Mouse (Mus musculus) neural tube, embryonic 12.5 days (tissue): ENCODE measurements at regions not wholly inside any gene's neighbourhood (a gene's known extent, or its start where the extent isn't known, plus 50 kb on each side); places are given as distances from the start of the nearest gene placed in this dataset.
A peak's percentile ranks its signal among the peaks of the same experiment; 100 is the strongest.

ENCODE experiments used
- ATAC-seq: fragments of 200-750 bp; cut with Nextera tagmentation; 2 replicates; pipeline ENCODE4 v1.8.0; 2017; ENCODE audit warnings: low read depth, mild to moderate bottlenecking, moderate TSS enrichment, moderate library complexity; ENCODE audit not compliant: low FRiP score
- H3K27ac ChIP-seq: fragments of 300-500 bp; sonication (generic); 2 replicates; pipeline ENCODE4 v1.5.1; 2016
- H3K27me3 ChIP-seq: fragments of 300-500 bp; sonication (generic); replicated peaks from 2 replicates; pipeline ENCODE4 v1.6.1; 2016; ENCODE audit warnings: mild to moderate bottlenecking
- H3K36me3 ChIP-seq: fragments of 300-500 bp; sonication (generic); 2 replicates; pipeline ENCODE4 v1.6.1; 2016; ENCODE audit warnings: mild to moderate bottlenecking
- H3K4me1 ChIP-seq: fragments of 300-500 bp; sonication (generic); 2 replicates; pipeline ENCODE4 v1.6.1; 2016
- H3K4me2 ChIP-seq: fragments of 300-500 bp; sonication (generic); replicated peaks from 2 replicates; pipeline ENCODE4 v1.6.1; 2016; ENCODE audit warnings: mild to moderate bottlenecking
- H3K4me3 ChIP-seq: fragments of 300-500 bp; sonication (generic); 2 replicates; pipeline ENCODE4 v1.5.1; 2016
- H3K9ac ChIP-seq: fragments of 300-500 bp; sonication (generic); 2 replicates; pipeline ENCODE4 v1.6.1; 2016; ENCODE audit warnings: mild to moderate bottlenecking
- H3K9me3 ChIP-seq: fragments of 300-500 bp; sonication (generic); 2 replicates; pipeline ENCODE4 v1.6.1; 2016; ENCODE audit warnings: mild to moderate bottlenecking
- WGBS: fragments of 180-500 bp; shearing (Covaris S2); methylation state at CpG from one replicate; pipeline ENCODE4 v1.1.7; 2016; 5-methylcytosine and 5-hydroxymethylcytosine counted together

DNA sequence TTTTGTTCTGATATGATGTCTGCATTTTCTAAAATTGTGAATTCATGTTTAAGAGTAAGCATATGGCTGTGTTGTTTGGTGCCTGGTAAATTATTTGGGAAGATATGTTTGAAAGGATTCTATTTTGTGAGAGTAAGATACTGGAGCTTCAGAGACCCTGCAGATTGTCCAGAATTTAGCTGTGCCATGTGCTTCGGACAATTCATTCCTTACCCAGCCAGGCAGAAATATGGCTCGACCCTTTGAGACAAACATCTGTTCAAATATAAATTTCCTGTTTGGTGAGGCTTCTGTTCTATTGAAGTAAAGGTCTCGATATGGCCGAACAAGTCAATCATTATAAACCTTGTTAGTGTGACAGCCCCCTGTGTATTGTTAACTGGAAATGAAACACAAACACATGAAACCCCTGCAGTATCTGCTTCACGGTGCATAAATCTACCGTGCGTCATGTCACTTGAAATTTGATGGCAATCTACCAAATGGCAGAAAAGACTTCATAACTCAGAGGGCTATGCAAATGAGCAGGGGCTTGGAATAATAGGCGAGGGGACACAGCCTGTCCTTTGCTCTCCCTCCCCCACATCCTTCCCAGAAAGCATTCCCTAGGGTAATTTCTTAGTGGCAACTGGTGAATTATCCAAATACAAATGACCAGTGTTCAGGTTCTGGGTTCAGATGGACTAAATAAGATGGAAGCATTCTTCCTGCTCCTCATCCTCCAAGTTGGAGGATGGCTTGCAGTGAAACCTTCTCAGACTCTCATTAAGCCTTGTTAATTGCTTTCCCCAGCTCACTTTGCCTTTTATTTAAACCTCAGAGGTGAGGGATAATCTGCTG lies 61.8 kb downstream of the Adcyap1 start:
- Histone ChIP-seq H3K4me2 (0 out of 2 replicates have a peak overlapping the region, but pooled peaks have one; percentile 2), H3K27ac (no peak overlapping the region)
- WGBS, result 8% methylated on average over 8 of the region's 8 CpGs

DNA sequence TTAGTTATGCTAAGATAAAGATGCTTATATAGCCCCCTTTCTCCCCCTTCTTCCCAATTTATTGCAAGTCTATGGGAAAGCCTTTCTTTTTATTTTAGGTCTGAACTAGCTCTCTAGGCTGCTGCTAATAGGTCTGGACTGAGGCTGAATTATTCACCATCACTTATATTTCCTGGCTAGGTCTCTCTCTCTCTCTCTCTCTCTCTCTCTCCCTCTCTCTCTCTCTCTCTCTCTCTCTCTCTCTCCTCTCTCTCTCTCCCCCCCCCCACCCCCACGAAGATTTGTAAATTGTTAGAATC lies 62.3 kb downstream of the Adcyap1 start:
- no peak overlapping the region for H3K9ac ChIP-seq
- no peak overlapping the region for H3K4me2 ChIP-seq
- H3K4me3 ChIP-seq, result no peak overlapping the region
- peak; percentile 31; the same call in 1 of the 2 replicates for ATAC-seq
- H3K27me3 ChIP-seq, result no peaks in the 10 kb centered on the region
- WGBS, result 79% methylated on average over 1 of the region's 1 CpGs
- peaks cover 6% of the 10 kb centered on the region; the same call in 1 of the 2 replicates for H3K4me1 ChIP-seq
- H3K27ac ChIP-seq, result no peak overlapping the region
- no peaks in the 10 kb centered on the region for H3K9me3 ChIP-seq
- H3K36me3 ChIP-seq, result no peaks in the 10 kb centered on the region

More for the DNA sequence above, 61.8 kb downstream of the Adcyap1 start:
- H3K27me3 ChIP-seq, result no peaks in the 10 kb centered on the region
- H3K9me3 ChIP-seq, result no peaks in the 10 kb centered on the region
- H3K4me3 ChIP-seq, result no peak overlapping the region
- peaks cover 6% of the 10 kb centered on the region; the same call in 1 of the 2 replicates for H3K4me1 ChIP-seq
- H3K36me3 ChIP-seq, result no peaks in the 10 kb centered on the region
- H3K9ac ChIP-seq, result no peak overlapping the region
- peak; percentile 88 for ATAC-seq

- no peaks in the 10 kb centered on the region for H3K27me3 ChIP-seq
- no peak overlapping the region for H3K9ac ChIP-seq
- no peak overlapping the region for H3K4me2 ChIP-seq
- WGBS, result 10% methylated on average over 1 of the region's 1 CpGs
- ATAC-seq, result no peak
- H3K27ac ChIP-seq, result no peak overlapping the region
- H3K4me3 ChIP-seq, result no peak overlapping the region
- H3K36me3 ChIP-seq, result no peaks in the 10 kb centered on the region
- no peaks in the 10 kb centered on the region for H3K4me1 ChIP-seq
- no peaks in the 10 kb centered on the region for H3K9me3 ChIP-seq
Observed at GRCm38 (mm10) chr17:93306121-93306520, 107.3 kb downstream of the Adcyap1 start.

DNA sequence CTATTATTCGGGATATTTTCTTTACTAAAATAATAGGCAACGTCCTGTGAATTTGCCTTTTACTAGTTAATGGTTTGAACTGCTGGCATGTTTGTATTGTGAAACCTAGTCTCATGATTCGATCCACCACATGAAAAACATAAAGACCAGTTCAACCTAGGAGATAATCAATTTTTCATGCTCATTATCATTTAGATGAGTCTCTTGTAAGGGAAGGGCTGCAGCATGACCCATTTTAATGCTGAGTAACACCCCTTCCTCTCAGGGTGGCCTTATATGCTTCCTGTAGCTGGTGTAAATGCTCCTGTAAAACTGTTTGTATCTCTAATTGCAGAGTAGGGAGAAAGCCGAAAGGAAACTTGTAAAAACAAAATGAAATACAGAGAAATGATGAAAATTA lies 113.3 kb downstream of the Adcyap1 start:
- Histone ChIP-seq H3K4me2 (no peak overlapping the region), H3K9me3 (no peaks in the 10 kb centered on the region), H3K4me3 (no peak overlapping the region), H3K27me3 (no peaks in the 10 kb centered on the region; the same call in 1 of the 2 replicates), H3K4me1 (peaks cover 5% of the 10 kb centered on the region; the same call in 1 of the 2 replicates), H3K9ac (no peak overlapping the region), H3K27ac (no peak overlapping the region), H3K36me3 (no peaks in the 10 kb centered on the region)
- ATAC-seq, result peak; percentile 83
- WGBS, result 18% methylated on average over 4 of the region's 4 CpGs

- no peak overlapping the region for H3K27ac ChIP-seq
- H3K27me3 ChIP-seq, result no peaks in the 10 kb centered on the region; the same call in 1 of the 2 replicates
- no peaks in the 10 kb centered on the region for H3K36me3 ChIP-seq
- WGBS, result 41% methylated on average over 3 of the region's 3 CpGs
- H3K4me1 ChIP-seq, result peaks cover 5% of the 10 kb centered on the region; the same call in 1 of the 2 replicates
- ATAC-seq, result peak; percentile 77
- no peaks in the 10 kb centered on the region for H3K9me3 ChIP-seq
- no peak overlapping the region for H3K4me3 ChIP-seq
- H3K9ac ChIP-seq, result no peak overlapping the region
- no peak overlapping the region for H3K4me2 ChIP-seq
Observed at GRCm38 (mm10) chr17:93312640-93313309, 114.0 kb downstream of the Adcyap1 start.

GRCm38 (mm10) chr17:93313310-93313688 lies 114.5 kb downstream of the Adcyap1 start:
- ATAC-seq, result peak; percentile 63
- 32% methylated on average over 2 of the region's 2 CpGs for WGBS

DNA sequence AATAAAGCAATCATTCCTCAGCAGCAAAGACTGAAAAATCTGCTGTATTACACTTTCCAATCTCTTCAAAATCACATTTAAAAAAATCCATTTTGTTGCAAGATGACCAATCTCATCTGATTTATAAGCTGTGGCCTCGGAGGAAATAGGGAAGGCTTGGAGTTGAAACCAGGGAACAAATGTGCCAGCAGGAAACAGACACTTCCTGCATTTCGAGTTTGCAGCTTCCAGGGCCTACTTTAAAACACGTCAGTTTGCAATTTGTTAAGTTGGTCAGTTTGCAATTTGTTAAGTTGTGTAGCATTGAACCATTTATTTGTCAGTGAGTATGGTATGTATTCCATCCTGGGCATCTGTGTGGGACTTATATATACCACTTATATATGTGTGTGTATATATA lies 115.3 kb downstream of the Adcyap1 start:
- Histone ChIP-seq H3K36me3 (no peaks in the 10 kb centered on the region), H3K27ac (no peak overlapping the region), H3K4me2 (no peak overlapping the region), H3K9ac (no peak overlapping the region), H3K4me3 (no peak overlapping the region), H3K9me3 (no peaks in the 10 kb centered on the region), H3K27me3 (no peaks in the 10 kb centered on the region; the same call in 1 of the 2 replicates), H3K4me1 (peaks cover 5% of the 10 kb centered on the region; the same call in 1 of the 2 replicates)
- WGBS, result 35% methylated on average over 3 of the region's 3 CpGs
- no peak for ATAC-seq

More at GRCm38 (mm10) chr17:93313310-93313688, 114.5 kb downstream of the Adcyap1 start:
- H3K27me3 ChIP-seq, result no peaks in the 10 kb centered on the region; the same call in 1 of the 2 replicates
- no peak overlapping the region for H3K4me3 ChIP-seq
- H3K4me2 ChIP-seq, result no peak overlapping the region
- H3K9me3 ChIP-seq, result no peaks in the 10 kb centered on the region
- no peaks in the 10 kb centered on the region for H3K36me3 ChIP-seq
- H3K4me1 ChIP-seq, result peaks cover 5% of the 10 kb centered on the region; the same call in 1 of the 2 replicates
- H3K27ac ChIP-seq, result no peak overlapping the region
- no peak overlapping the region for H3K9ac ChIP-seq

- ATAC-seq, result no peak
- no peak overlapping the region for H3K4me2 ChIP-seq
- no peaks in the 10 kb centered on the region for H3K9me3 ChIP-seq
- H3K4me1 ChIP-seq, result no peaks in the 10 kb centered on the region
- H3K9ac ChIP-seq, result no peak overlapping the region
- H3K27me3 ChIP-seq, result no peaks in the 10 kb centered on the region; the same call in 1 of the 2 replicates
- H3K27ac ChIP-seq, result no peak overlapping the region
- no peak overlapping the region for H3K4me3 ChIP-seq
- WGBS, result 81% methylated on average over 4 of the region's 4 CpGs
- H3K36me3 ChIP-seq, result no peaks in the 10 kb centered on the region
Observed at GRCm38 (mm10) chr17:93321482-93321881, 122.7 kb downstream of the Adcyap1 start.

- Histone ChIP-seq H3K27ac (no peak overlapping the region), H3K9me3 (no peaks in the 10 kb centered on the region), H3K9ac (no peak overlapping the region), H3K36me3 (no peaks in the 10 kb centered on the region), H3K4me3 (no peak overlapping the region), H3K27me3 (no peaks in the 10 kb centered on the region), H3K4me1 (no peaks in the 10 kb centered on the region), H3K4me2 (no peak overlapping the region)
- WGBS, result 93% methylated on average over 1 of the region's 1 CpGs
- ATAC-seq, result no peak
Observed at GRCm38 (mm10) chr17:93337576-93337975, 138.8 kb downstream of the Adcyap1 start.

GRCm38 (mm10) chr17:93355238-93355637 lies 156.4 kb downstream of the Adcyap1 start:
- Histone ChIP-seq H3K4me2 (no peak overlapping the region), H3K27me3 (no peaks in the 10 kb centered on the region), H3K36me3 (no peaks in the 10 kb centered on the region), H3K27ac (no peak overlapping the region), H3K9me3 (no peaks in the 10 kb centered on the region), H3K9ac (no peak overlapping the region), H3K4me3 (no peak overlapping the region), H3K4me1 (no peaks in the 10 kb centered on the region)
- ATAC-seq, result no peak

DNA sequence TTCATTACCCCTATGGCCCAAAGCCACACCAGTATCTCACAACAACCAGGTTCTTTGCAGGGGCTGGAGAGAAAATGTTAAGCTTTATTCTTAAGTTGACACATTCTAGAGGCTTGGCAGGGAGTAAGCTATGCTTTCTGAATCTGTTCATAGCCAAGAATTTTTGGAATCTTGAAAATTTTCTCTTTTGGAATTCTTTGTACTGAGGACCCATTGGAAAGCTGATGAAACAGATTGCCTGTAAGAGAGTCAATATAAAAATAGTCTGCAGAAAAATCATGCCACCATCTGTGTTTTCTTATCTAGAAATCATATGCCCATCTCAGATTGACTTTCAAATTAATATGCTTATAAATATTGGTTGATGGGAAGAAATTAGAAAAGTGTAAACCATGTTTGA lies 164.1 kb downstream of the Adcyap1 start:
- H3K9ac ChIP-seq, result no peak overlapping the region
- no peaks in the 10 kb centered on the region for H3K9me3 ChIP-seq
- no peaks in the 10 kb centered on the region for H3K4me1 ChIP-seq
- H3K27me3 ChIP-seq, result no peaks in the 10 kb centered on the region
- H3K4me2 ChIP-seq, result no peak overlapping the region
- H3K4me3 ChIP-seq, result no peak overlapping the region
- no peak for ATAC-seq
- H3K36me3 ChIP-seq, result no peaks in the 10 kb centered on the region
- H3K27ac ChIP-seq, result no peak overlapping the region

- no peaks in the 10 kb centered on the region for H3K4me1 ChIP-seq
- no peak overlapping the region for H3K4me3 ChIP-seq
- no peak overlapping the region for H3K9ac ChIP-seq
- no peaks in the 10 kb centered on the region for H3K36me3 ChIP-seq
- no peak overlapping the region for H3K27ac ChIP-seq
- no peaks in the 10 kb centered on the region for H3K27me3 ChIP-seq
- no peaks in the 10 kb centered on the region for H3K9me3 ChIP-seq
- H3K4me2 ChIP-seq, result no peak overlapping the region
- no peak for ATAC-seq
Observed at GRCm38 (mm10) chr17:93377453-93378091, 178.8 kb downstream of the Adcyap1 start.
